Mouse (Mus musculus) neutrophil, adult 5-6 weeks (primary cell): ENCODE data around the gene Zmat3. TPM values are rescaled to one million over a fixed set of nuclear protein-coding genes. Genes with fewer than 3 reads are reported as not detected.
A peak's percentile ranks its signal among the peaks of the same experiment; 100 is the strongest.

Experiments used
- ATAC-seq: fragments of 151-379, 151-347 bp; 2 replicates; pipeline ENCODE4 v1.8.0; 2017; ENCODE audit warnings: mild to moderate bottlenecking, moderate TSS enrichment; ENCODE audit not compliant: insufficient number of reproducible peaks, poor library complexity, low FRiP score, severe bottlenecking; ENCODE audit errors: extremely low read depth
- total RNA-seq: library from RNA; stranded (forward); fragments of 200-1000 nt; gene quantifications from 2 replicates; pipeline ENCODE4 v1.2.3, GENCODE M21; 2017

The Zmat3 gene
- 1.2 and 2.0 TPM in 2 replicates for total RNA-seq

DNA sequence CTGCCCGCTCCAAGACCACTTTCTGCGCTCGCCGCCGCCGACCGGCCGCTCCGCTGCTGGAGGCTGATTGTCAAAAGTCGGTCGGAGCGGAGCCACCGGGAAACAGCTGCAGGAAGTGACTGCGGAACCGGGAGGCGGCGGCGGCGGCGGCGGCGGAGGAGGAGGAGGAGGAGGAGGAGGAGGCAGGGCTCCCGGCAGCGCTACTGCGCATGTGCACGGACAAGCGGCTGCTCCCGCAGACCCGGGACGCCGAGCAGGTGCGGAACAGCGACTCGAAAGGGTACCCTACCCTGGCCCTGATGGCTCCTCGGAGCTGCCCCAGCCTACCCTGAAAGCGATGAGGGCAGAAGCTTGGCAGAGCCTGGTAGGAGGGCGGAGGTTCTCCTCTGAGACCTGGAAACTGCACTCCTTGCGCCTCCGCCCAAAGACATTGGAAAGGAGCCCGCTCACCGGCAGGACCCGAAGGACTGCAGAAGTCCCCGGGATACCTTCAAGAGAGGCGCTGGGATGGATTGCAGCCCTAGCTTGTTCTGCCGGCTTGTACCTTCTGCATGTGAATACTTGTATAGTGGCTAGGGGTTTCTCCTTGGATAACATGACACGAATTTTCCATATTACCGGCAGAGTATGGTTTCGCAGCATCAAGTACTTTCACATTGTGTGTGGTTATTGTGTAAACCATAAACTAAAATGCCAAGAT is at the start of gene Zmat3:
TSS of gene Zmat3 (minus strand) at position 469 of the 700 bp plus-strand sequence.
- peak; percentile 33; the same call in 1 of the 2 replicates for ATAC-seq

- no peak for ATAC-seq
These were observed 48.6 kb upstream of the Zmat3 start for GRCm38 (mm10) chr3:32414381-32414780.

GRCm38 (mm10) chr3:32412502-32413044 is 46.8 kb upstream of the Zmat3 start:
- ATAC-seq: no peak

GRCm38 (mm10) chr3:32408811-32409273 is 43.0 kb upstream of the Zmat3 start:
- no peak for ATAC-seq

- ATAC-seq: no peak
These were observed 41.0 kb upstream of the Zmat3 start for GRCm38 (mm10) chr3:32406804-32407203.

DNA sequence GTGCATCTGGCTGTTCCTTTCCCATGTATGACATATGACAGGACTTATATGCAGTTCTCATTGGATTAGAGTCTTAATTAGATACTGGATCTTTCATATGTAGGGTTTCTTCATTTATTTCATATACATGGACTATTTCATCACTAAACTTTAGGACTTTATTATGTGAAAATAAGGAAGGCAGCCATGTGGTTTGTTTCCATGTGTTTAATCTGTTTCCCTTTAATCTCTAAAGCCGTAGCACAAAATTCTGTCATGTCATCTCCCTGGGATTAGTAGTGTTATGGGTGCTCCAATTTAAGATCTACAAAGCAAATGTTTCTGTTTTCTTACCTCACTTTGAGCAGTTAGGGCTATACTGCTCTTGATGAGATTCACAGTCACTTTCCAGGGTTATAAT is 39.9 kb upstream of the Zmat3 start:
- ATAC-seq: no peak

- ATAC-seq: no peak; the same call in 1 of the 2 replicates
These were observed 37.4 kb upstream of the Zmat3 start for GRCm38 (mm10) chr3:32402990-32403885.

- no peak for ATAC-seq
These were observed 35.8 kb upstream of the Zmat3 start for GRCm38 (mm10) chr3:32401591-32401990.

DNA sequence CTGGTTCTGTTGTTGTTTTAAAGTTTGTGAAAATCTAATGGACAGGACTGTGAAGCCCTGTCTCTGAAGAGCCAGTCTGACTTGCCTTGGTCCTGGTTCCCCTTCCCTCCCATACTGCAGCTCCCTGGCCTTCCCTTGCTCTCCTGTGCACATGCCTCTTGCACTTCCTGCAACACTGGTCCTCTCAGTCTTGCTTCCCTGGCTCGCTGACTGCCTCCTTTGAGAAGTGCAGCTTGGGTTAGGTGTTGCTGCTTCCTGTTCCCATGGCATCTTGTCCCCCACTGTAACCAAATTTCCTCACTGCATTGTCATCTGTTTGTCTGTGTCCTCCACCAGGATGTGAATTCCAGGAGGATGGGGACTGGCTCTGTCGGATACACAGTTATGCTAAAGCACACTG is 34.1 kb upstream of the Zmat3 start:
- ATAC-seq: no peak

GRCm38 (mm10) chr3:32399381-32399780 is 33.6 kb upstream of the Zmat3 start:
- no peak for ATAC-seq

DNA sequence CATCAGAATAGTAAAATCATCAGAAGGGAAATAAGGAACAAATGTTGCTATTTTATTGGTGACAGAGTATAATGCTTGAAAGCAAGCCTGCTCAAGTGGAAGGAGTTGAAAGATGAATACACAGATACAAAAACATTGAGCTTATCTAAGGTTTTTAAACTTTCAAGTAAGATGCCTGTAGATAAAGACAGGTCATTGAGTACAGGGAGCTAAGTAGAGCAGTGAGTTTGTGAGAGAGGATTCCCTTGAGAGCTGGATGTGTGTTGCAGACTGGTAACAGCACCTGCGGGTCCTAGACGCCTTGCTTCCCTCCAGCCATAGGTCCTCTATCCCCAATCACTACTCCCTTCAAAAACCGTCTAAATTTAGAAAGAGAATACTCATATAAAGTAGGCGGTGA is 32.8 kb upstream of the Zmat3 start:
- ATAC-seq: no peak

- ATAC-seq: no peak
These were observed 32.3 kb upstream of the Zmat3 start for GRCm38 (mm10) chr3:32398175-32398538.

GRCm38 (mm10) chr3:32397461-32398174 is 31.8 kb upstream of the Zmat3 start, which contains the start of gene Pik3ca:
Gene Pik3ca (plus strand): TSS chr3:32397671.
- ATAC-seq: peak; percentile 14; the same call in 1 of the 2 replicates

DNA sequence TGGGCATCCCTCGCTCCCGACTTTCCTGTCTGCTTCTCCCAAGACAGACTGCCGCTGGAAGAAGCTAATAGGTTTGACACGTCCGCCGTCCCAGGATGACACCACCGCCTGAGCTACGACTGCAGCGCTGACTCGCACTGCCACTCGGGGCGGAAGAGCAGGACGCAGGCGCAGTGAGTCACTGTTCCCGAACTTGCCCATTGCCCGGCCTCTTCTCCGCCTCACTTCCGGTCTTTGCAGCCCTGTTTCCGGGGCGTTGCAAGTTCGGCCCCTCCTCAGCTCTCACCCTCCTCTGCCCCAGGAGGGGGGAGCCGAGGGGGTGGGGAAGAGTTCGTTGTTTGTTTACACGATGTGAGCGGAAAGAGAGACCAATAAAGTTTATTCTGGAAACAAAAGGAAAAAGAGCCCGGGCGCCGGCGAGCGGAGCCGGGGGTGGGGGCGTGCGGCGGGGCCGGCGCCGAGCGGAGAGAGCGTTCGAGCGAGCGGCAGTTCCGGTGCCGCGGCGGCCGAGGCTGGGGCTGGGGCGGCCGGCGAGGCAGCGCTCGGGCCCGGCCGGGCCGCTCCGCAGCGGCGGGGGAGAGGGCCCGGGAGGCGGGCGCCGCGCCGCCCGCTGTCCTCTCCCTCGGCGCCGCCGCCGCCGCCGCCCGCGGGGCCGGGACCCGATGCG is 31.1 kb upstream of the Zmat3 start:
- peak; percentile 96 for ATAC-seq

- ATAC-seq: no peak
These were observed 30.1 kb upstream of the Zmat3 start for GRCm38 (mm10) chr3:32395771-32396551.

DNA sequence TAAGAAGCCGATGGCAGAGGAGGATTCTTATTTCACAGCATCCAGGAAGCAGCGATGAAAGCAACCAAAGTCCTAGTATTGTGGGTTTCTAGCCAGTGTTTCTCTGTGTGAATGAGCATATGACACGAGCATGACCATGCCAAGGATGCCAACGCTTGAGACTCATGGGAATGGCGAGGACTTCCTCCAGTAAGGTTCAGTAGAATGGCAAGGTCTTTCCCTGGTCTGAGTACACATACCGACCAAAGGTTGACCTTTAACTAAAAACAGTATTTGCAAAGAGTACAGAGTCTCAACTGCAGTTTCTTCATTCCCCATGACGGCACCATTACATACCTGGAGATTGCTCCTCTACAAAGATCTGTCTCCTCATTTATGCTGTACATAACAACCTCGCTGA is 28.2 kb upstream of the Zmat3 start:
- ATAC-seq: no peak

GRCm38 (mm10) chr3:32392841-32393240 is 27.0 kb upstream of the Zmat3 start:
- ATAC-seq: no peak

DNA sequence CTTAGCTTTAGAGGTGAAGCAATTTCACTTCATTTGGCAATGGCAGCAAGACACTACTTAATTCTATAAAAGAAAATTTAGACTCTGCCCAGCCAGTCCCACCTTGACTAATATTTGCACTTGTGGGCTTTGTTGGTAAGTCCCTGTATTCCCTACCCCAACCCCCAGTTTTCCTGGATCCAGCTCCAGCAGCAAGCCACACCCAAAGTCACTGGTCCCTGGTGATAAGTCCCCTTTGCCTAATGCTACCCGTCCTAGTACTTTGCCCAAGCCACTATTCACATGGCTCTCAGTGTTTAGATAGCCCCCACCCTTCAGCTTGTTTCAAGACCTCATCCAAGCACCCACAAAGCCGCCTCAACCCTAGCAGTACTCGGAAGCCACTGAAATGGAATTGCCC is 15.7 kb upstream of the Zmat3 start:
- no peak for ATAC-seq
